Mouse (Mus musculus) heart, adult 2 months (tissue): Measurements from ENCODE around the gene Serpinb6a. TPM values are rescaled to one million over a fixed set of nuclear protein-coding genes. Genes with fewer than 3 reads are reported as not detected.

Experiments
- DNase-seq, 2 experiments: peaks; one replicate each; pipeline ENCODE4 v3.0.0; 2021
- H3K27ac ChIP-seq: fragments of 200-600 bp; 2 replicates; pipeline ENCODE4 v1.8.1; 2022
- H3K27me3 ChIP-seq: fragments of 200-500 bp; 2 replicates; pipeline ENCODE4 v1.6.1; 2012; ENCODE audit warnings: mild to moderate bottlenecking, low read length, inconsistent platforms, mixed read lengths; ENCODE audit not compliant: control insufficient read depth, insufficient read depth
- H3K36me3 ChIP-seq: fragments of 200-500 bp; 2 replicates; pipeline ENCODE4 v1.6.1; 2012; ENCODE audit warnings: low read length, inconsistent platforms; ENCODE audit not compliant: control insufficient read depth, insufficient read depth
- H3K4me1 ChIP-seq: fragments of 200-500 bp; 2 replicates; pipeline ENCODE4 v1.6.1; 2011; ENCODE audit warnings: low read length; ENCODE audit not compliant: control insufficient read depth, insufficient read depth
- H3K4me3 ChIP-seq: fragments of 200-600 bp; 2 replicates; pipeline ENCODE4 v1.8.1; 2022
- H3K79me2 ChIP-seq: fragments of 200-500 bp; replicated peaks from 2 replicates; pipeline ENCODE4 v1.6.1; 2012; ENCODE audit warnings: mild to moderate bottlenecking, inconsistent platforms, low read length, moderate library complexity, mixed read lengths; ENCODE audit not compliant: control insufficient read depth, insufficient read depth
- H3K9ac ChIP-seq: fragments of 200-500 bp; 2 replicates; pipeline ENCODE4 v1.6.1; 2012; ENCODE audit warnings: low read depth, mild to moderate bottlenecking, control low read depth, inconsistent platforms, low read length, mixed read lengths
- CTCF ChIP-seq: fragments of 200-600 bp; IDR thresholded peaks from 2 replicates; pipeline ENCODE4 v1.8.1; 2022; ENCODE audit warnings: antibody characterized with exemption, mild to moderate bottlenecking, moderate library complexity
- EP300 ChIP-seq: fragments of 200-500 bp; IDR thresholded peaks from 2 replicates; pipeline ENCODE4 v1.6.1; 2011; ENCODE audit warnings: low read depth, low read length, control low read depth; ENCODE audit not compliant: insufficient read depth
- POLR2A ChIP-seq: fragments of 200-500 bp; IDR thresholded peaks from 2 replicates; pipeline ENCODE4 v1.6.1; 2011; ENCODE audit warnings: mild to moderate bottlenecking, low read depth, low read length, control low read depth; ENCODE audit not compliant: insufficient read depth
- WGBS: fragments of 180-500 bp; shearing (Covaris S2); methylation state at CpG from one replicate; pipeline ENCODE4 v1.1.7; 2018; 5-methylcytosine and 5-hydroxymethylcytosine counted together
- intact Hi-C: fragments of 180-260 bp; cut with DNase I; formaldehyde crosslinking; loops from one replicate; pipeline ENCODE4 v1.15.1; 2025
- polyA plus RNA-seq: library from polyadenylated mRNA; depleted of rRNA; stranded (reverse); fragments of >200 nt; gene quantifications from 2 replicates; pipeline ENCODE4 v1.2.3, GENCODE M21; 2012
- total RNA-seq, 2 experiments: library from RNA; stranded (reverse); gene quantifications; 2 replicates each; pipeline ENCODE4 v1.2.3; 2021

The Serpinb6a gene
- total and polyA plus RNA-seq, 3 experiments, result 51.2 to 111 (median 104) TPM

DNA sequence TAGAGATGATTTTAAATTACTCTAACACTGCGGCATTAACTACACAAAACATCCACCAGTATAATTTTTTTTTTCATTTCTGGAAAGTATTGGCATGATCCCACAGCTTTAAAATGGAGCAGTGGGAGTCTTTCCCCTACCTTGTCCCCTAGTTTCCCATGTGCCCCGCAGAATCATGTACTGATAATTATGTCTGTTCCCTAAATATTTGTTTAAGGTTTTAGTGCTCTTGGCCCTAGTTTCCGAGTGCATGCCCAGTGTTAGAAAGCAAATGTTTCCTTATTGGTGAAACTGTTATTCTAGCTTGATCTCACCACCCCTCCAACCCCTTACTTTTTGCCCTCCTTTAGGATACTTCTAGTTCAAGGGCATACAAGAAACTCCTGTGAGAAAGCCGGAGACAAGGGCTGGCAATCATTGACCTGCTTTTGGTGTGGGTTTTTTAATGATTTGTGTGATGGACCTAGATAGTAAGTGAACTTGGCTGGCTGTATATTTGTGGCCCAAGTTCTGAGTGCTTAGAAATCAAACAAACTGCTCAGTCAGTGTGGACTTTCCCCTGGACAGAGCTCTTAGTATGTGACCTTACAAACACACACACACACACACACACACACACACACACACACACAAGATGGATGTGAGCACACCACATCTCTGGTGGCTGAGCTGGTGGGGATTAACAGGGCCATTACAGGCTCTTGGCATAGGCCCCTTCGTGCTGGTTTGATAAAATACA is 43.1 kb upstream of the Serpinb6a start:
- no peaks in the 10 kb centered on the region for H3K27me3 ChIP-seq
- DNase-seq, result no peak
- intact Hi-C loops, result loop anchor here (1.0 to 10.0 kb wide), 3 partner anchors 32 to 589 kb away; no protein-coding TSS in a partner anchor
- no peaks in the 10 kb centered on the region for H3K36me3 ChIP-seq
- no peak overlapping the region for H3K27ac ChIP-seq
- H3K4me1 ChIP-seq, result no peaks in the 10 kb centered on the region
- no peaks in the 10 kb centered on the region for H3K79me2 ChIP-seq
- TF ChIP-seq POLR2A (no peak), CTCF (no peak), EP300 (no peak)
- WGBS, result 70% methylated on average over 5 of the region's 5 CpGs
- H3K9ac ChIP-seq, result no peak overlapping the region
- H3K4me3 ChIP-seq, result no peak overlapping the region

DNA sequence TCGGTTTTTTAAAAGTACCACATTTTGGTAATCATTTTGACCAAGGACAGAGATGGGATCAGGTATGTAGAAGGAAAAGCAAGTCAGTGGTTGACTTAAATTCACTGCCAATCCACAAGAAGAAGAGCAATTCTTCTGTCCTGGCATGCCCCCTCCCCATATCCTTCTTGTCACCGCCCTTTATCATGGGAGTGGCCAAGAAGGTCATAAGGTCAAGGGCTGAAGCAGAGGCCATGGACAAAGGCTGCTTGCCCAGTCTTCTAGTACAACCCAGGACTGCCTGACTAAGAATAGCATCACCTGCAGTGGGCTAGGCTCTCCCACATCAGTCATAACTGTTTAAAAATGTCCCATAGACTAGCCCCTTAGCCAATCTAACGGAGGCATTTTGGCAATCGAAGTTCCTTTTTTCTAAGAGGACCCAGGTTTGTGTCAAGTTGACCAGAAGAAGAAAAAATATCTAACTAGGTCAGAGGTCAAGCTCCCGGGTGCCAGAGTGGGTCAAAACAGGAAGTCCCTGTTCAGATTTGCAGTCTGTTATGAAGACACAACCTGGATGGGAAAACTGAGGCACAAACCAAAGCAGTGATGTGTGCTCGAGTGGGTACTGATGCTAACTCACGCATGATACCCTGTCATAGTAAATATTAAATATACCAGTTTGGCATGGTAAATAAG is 41.3 kb upstream of the Serpinb6a start:
- Histone ChIP-seq H3K4me3 (no peak overlapping the region), H3K79me2 (no peaks in the 10 kb centered on the region), H3K27ac (no peak overlapping the region), H3K36me3 (no peaks in the 10 kb centered on the region), H3K27me3 (no peaks in the 10 kb centered on the region), H3K4me1 (no peaks in the 10 kb centered on the region), H3K9ac (no peak overlapping the region)
- TF ChIP-seq POLR2A, result no peak
- no peak for TF ChIP-seq CTCF
- TF ChIP-seq EP300, result no peak
- no peak for DNase-seq
- WGBS, result 57% methylated on average over 7 of the region's 7 CpGs
- intact Hi-C loops, result loop anchor here (10.0 kb wide), 1 partner anchor 591 kb away; no protein-coding TSS in a partner anchor

DNA sequence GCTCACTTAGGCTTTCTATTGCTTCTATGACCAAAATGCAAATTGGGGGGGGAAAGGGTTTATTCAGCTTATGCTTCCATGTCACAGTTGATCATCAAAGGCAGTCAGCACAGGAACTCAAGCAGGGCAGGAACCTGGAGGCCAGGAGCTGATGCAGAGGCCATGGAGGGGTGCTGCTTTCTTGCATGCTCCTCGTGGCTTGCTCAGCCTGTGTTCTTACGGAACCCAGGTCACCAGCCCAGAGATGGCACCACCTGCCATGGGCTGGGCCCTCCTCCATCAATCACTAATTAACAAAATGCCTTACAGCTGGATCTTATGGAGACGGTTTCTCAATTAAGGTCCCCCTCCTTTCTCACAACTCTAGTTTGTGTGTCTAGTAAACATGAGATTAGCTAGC is 37.5 kb upstream of the Serpinb6a start:
- TF ChIP-seq POLR2A (no peak), CTCF (no peak), EP300 (no peak)
- H3K27me3 ChIP-seq, result no peaks in the 10 kb centered on the region
- intact Hi-C loops, result loop anchor here (10.0 kb wide), 1 partner anchor 595 kb away; no protein-coding TSS in a partner anchor

DNA sequence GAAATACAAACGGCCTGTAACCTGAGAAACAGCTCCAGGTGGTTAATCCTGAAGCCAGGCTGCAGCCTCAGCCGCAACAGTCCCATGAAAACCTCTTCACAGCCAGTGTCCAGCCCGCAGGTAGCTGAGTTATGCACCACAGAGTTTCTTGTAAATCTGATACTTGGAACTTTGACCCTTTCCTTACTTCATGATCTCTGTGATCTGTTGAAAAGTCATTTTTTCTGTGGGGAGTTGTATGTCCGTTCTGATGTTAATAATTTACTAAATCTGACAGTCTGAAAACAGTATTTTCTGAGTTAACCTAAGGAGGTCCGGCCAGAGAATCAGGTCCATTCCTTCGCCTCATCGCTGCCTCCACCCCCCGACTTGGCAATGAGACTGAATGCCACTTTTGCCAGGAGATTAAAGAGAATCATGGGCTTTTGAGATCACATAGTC is 36.3 kb upstream of the Serpinb6a start:
- Histone ChIP-seq H3K4me1 (peaks cover 5% of the 10 kb centered on the region), H3K27me3 (no peaks in the 10 kb centered on the region), H3K27ac (no peak overlapping the region), H3K9ac (no peak overlapping the region), H3K4me3 (no peak overlapping the region), H3K79me2 (no peaks in the 10 kb centered on the region; the same call in 1 of the 2 replicates), H3K36me3 (no peaks in the 10 kb centered on the region)
- DNase-seq, result no peak
- 70% methylated on average over 8 of the region's 8 CpGs for WGBS
- TF ChIP-seq EP300 (no peak), CTCF (no peak), POLR2A (no peak)
- intact Hi-C loops, result no loop called here

More for the DNA sequence above, 37.5 kb upstream of the Serpinb6a start:
- 92% methylated on average over 3 of the region's 3 CpGs for WGBS
- H3K4me1 ChIP-seq, result peaks cover 5% of the 10 kb centered on the region
- H3K4me3 ChIP-seq, result no peak overlapping the region
- no peak overlapping the region for H3K27ac ChIP-seq
- H3K36me3 ChIP-seq, result no peaks in the 10 kb centered on the region
- no peak overlapping the region for H3K9ac ChIP-seq
- DNase-seq, result no peak
- H3K79me2 ChIP-seq, result no peaks in the 10 kb centered on the region; the same call in 1 of the 2 replicates

DNA sequence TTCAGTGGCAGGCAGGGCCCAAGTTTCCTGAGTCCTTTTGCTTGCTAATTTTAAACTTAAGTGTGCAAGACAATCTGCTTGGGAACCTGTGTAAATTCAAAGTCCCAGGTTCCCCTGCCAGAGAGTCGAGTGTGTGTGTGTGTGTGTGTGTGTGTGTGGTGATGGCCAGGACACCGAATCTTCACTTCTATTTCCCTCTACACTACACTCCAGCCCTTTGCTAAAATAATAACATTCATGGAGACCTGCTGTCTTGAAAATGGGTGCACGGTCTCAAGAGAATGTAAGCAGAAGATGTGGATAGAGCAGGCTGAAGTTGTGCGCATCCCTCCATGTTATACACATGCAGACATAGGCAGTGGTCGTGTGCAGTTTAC is 35.5 kb upstream of the Serpinb6a start:
- peak overlapping the region; percentile 89 for H3K27ac ChIP-seq
- peaks cover 5% of the 10 kb centered on the region for H3K4me1 ChIP-seq
- no peaks in the 10 kb centered on the region; the same call in 1 of the 2 replicates for H3K79me2 ChIP-seq
- no peaks in the 10 kb centered on the region for H3K27me3 ChIP-seq
- intact Hi-C loops, result no loop called here
- WGBS, result 35% methylated on average over 5 of the region's 5 CpGs
- H3K9ac ChIP-seq, result peak overlapping the region; percentile 99
- H3K4me3 ChIP-seq, result peak overlapping the region; percentile 83
- H3K36me3 ChIP-seq, result no peaks in the 10 kb centered on the region
- DNase-seq, result no peak
- TF ChIP-seq CTCF (no peak), POLR2A (no peak), EP300 (no peak)
